Mouse (Mus musculus) midbrain, embryonic 16.5 days (tissue): ENCODE results near the gene Nfasc. TPM values are rescaled to one million over a fixed set of nuclear protein-coding genes. Genes with fewer than 3 reads are reported as not detected.
A peak's percentile ranks its signal among the peaks of the same experiment; 100 is the strongest.

Source experiments
- ATAC-seq: fragments of 200-750 bp; cut with Nextera tagmentation; 2 replicates; pipeline ENCODE4 v1.8.0; 2017; ENCODE audit warnings: moderate TSS enrichment
- H3K27ac ChIP-seq: fragments of 300-500 bp; sonication (generic); 2 replicates; pipeline ENCODE4 v1.5.1; 2014; ENCODE audit warnings: mild to moderate bottlenecking, low read length, mixed read lengths
- H3K27me3 ChIP-seq: fragments of 300-500 bp; sonication (generic); 2 replicates; pipeline ENCODE4 v1.6.1; 2014; ENCODE audit warnings: low read depth, low read length, mixed read lengths; ENCODE audit not compliant: control insufficient read depth, insufficient read depth
- H3K36me3 ChIP-seq: fragments of 300-500 bp; sonication (generic); 2 replicates; pipeline ENCODE4 v1.6.1; 2014; ENCODE audit warnings: mild to moderate bottlenecking, low read length, moderate library complexity, mixed read lengths; ENCODE audit not compliant: control insufficient read depth, insufficient read depth
- H3K4me1 ChIP-seq: fragments of 300-500 bp; sonication (generic); 2 replicates; pipeline ENCODE4 v1.6.1; 2014; ENCODE audit warnings: mild to moderate bottlenecking, low read length, mixed read lengths; ENCODE audit not compliant: control insufficient read depth, insufficient read depth
- H3K4me2 ChIP-seq: fragments of 300-500 bp; sonication (generic); 2 replicates; pipeline ENCODE4 v1.6.1; 2014; ENCODE audit warnings: mild to moderate bottlenecking, low read length, mixed read lengths
- H3K4me3 ChIP-seq: fragments of 300-500 bp; sonication (generic); 2 replicates; pipeline ENCODE4 v1.5.1; 2014; ENCODE audit warnings: low read depth, mild to moderate bottlenecking, low read length, moderate library complexity, mixed read lengths
- H3K9ac ChIP-seq: fragments of 300-500 bp; sonication (generic); 2 replicates; pipeline ENCODE4 v1.6.1; 2014; ENCODE audit warnings: low read depth, low read length, mixed read lengths
- H3K9me3 ChIP-seq: fragments of 300-500 bp; sonication (generic); replicated peaks from 2 replicates; pipeline ENCODE4 v1.6.1; 2014; ENCODE audit warnings: mild to moderate bottlenecking, low read length, mixed read lengths; ENCODE audit not compliant: control insufficient read depth, poor library complexity, severe bottlenecking
- WGBS: fragments of 180-500 bp; shearing (Covaris S2); extraction: QIAGEN DNeasy Blood & Tissue Kit; methylation state at CpG from one replicate; pipeline ENCODE4 v1.1.7; 2014; 5-methylcytosine and 5-hydroxymethylcytosine counted together
- polyA plus RNA-seq: library from polyadenylated mRNA; unstranded; fragments of >200 nt; fragmentation: Nextera tagmentation; extraction: Ambion mirVana; gene quantifications from 2 replicates; pipeline ENCODE4 v1.2.1, GENCODE M21; 2015

The Nfasc gene
- polyA plus RNA-seq, 1 experiment from 2014 or later = 42.7 TPM

DNA sequence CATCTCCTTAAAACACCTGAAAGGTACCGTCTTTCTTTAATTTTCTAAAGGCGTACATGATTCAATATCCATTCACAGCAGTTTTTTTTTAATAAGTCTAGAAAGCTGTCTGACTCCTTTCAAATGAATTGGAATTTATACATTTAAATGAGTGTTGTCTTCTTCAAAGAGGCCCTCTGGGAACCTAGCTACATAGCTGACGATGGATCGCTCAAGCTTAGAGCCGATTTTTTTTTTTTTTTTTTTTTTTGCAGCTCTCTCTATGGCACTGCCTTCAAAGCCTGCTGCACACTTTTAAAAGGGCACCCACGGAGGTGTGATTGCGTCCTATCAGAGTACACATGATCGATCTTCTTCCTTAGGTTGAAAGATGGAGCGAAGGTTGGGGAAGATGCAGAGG is 26.6 kb downstream of the Nfasc start:
- Histone ChIP-seq H3K4me3 (no peak overlapping the region), H3K27me3 (no peaks in the 10 kb centered on the region), H3K36me3 (no peaks in the 10 kb centered on the region; the same call in 1 of the 2 replicates), H3K4me2 (no peak overlapping the region), H3K9me3 (no peaks in the 10 kb centered on the region), H3K27ac (peak overlapping the region; percentile 53), H3K9ac (no peak overlapping the region), H3K4me1 (peaks cover 50% of the 10 kb centered on the region)
- ATAC-seq = no peak
- WGBS = 43% methylated on average over 9 of the region's 9 CpGs

DNA sequence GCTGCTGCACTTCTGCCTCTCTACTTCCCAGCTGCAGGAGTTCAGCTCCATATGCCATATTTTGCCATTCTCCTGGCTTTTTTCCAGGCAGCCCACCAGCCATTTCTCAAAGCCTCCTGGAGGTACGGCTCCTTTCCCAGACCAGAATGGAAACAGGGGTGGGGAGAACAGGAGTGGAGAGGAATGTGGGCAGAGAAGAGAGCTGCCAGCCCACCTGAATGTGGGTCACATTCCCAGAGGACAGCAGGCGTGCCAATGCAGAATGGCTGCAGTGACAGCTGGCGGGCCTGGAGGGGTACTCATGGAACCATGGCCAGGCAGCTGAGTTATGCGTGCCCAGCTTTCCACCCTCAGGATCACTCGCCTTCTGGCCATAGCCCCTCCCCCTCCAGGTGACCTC is 32.2 kb downstream of the Nfasc start:
- 49% methylated on average over 5 of the region's 5 CpGs for WGBS
- no peaks in the 10 kb centered on the region for H3K27me3 ChIP-seq

DNA sequence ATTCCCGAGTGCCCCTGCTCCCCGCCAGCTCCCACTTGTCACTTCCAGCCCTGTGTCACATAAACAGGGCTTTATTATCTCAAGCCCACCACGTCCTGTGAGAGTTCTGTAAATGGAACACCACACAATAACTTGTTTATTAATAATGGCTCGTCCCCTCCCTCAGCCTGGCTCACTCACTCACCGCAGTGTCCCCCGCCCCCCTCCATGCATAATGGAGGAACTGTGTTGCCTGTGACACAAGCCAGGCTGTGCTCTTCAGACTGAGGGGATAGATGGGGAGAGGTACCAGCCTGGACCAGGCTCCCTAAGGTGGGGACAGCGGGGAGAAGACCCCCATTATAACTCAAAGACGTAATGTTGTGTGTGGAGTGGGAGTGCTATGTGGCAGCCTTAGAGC is 34.3 kb downstream of the Nfasc start:
- H3K4me1 ChIP-seq = peaks cover 28% of the 10 kb centered on the region
- 48% methylated on average over 8 of the region's 8 CpGs for WGBS
- no peaks in the 10 kb centered on the region for H3K9me3 ChIP-seq
- H3K4me2 ChIP-seq = no peak overlapping the region
- H3K9ac ChIP-seq = no peak overlapping the region
- H3K27ac ChIP-seq = no peak overlapping the region
- H3K27me3 ChIP-seq = no peaks in the 10 kb centered on the region
- ATAC-seq = no peak
- H3K4me3 ChIP-seq = no peak overlapping the region
- H3K36me3 ChIP-seq = no peaks in the 10 kb centered on the region

More for the DNA sequence above, 32.2 kb downstream of the Nfasc start:
- no peaks in the 10 kb centered on the region; the same call in 1 of the 2 replicates for H3K36me3 ChIP-seq
- peak overlapping the region; percentile 18 for H3K27ac ChIP-seq
- no peak overlapping the region for H3K9ac ChIP-seq
- no peaks in the 10 kb centered on the region for H3K9me3 ChIP-seq
- H3K4me3 ChIP-seq = no peak overlapping the region
- peaks cover 19% of the 10 kb centered on the region for H3K4me1 ChIP-seq
- ATAC-seq = no peak
- H3K4me2 ChIP-seq = no peak overlapping the region

DNA sequence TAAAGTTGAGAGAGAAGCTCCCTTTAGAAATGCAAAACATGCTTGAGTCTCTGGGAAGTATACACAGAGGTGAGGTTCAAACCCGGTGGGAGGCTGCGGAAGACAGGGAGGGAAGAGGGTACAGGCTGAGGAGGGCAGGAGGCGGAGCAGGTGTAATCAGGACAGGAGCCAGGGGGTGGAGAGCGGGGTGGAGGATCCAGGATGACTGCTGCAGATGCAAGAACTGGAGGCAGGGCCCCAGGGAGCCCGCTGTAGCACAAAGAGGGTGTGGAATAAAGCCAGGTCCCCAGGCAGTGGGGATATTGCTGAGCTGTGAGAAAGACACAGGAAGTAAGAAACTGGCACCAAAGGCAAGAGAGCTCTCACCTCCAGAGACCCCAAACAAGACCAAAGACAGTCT is 38.1 kb downstream of the Nfasc start:
- no peaks in the 10 kb centered on the region for H3K36me3 ChIP-seq
- 41% methylated on average over 5 of the region's 5 CpGs for WGBS
- no peak overlapping the region for H3K27ac ChIP-seq
- peaks cover 19% of the 10 kb centered on the region for H3K4me1 ChIP-seq
- ATAC-seq = 0 out of 2 replicates have a peak, but pooled peaks have one; percentile 10
- H3K27me3 ChIP-seq = no peaks in the 10 kb centered on the region
- H3K4me3 ChIP-seq = no peak overlapping the region
- no peaks in the 10 kb centered on the region for H3K9me3 ChIP-seq
- H3K9ac ChIP-seq = 0 out of 2 replicates have a peak overlapping the region, but pooled peaks have one; percentile 22
- H3K4me2 ChIP-seq = no peak overlapping the region

DNA sequence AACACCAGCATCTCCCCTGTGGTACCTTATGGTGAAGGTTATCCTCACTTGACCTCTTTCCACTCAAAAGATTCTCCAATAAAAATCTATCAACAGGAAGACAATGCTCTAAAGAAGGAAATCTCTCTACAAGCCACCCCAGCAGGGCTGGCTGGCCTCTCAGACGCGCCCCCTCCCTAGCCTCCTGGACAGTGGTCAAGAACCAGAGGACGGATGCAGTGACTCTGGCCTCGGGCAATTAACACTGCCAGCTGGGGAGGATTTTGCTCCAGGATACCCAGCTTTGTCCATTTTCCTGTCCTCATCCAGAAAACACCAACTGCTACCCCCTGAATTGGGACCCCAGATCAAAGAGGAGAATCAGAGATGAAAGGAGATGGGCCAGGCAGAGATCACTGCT is 44.7 kb downstream of the Nfasc start:
- ATAC-seq = no peak
- 48% methylated on average over 4 of the region's 4 CpGs for WGBS
- no peaks in the 10 kb centered on the region for H3K36me3 ChIP-seq
- peak overlapping the region; percentile 65 for H3K27ac ChIP-seq
- no peak overlapping the region for H3K4me3 ChIP-seq
- H3K4me2 ChIP-seq = no peak overlapping the region
- H3K27me3 ChIP-seq = no peaks in the 10 kb centered on the region
- peaks cover 25% of the 10 kb centered on the region for H3K4me1 ChIP-seq
- H3K9ac ChIP-seq = no peak overlapping the region
- no peaks in the 10 kb centered on the region for H3K9me3 ChIP-seq

DNA sequence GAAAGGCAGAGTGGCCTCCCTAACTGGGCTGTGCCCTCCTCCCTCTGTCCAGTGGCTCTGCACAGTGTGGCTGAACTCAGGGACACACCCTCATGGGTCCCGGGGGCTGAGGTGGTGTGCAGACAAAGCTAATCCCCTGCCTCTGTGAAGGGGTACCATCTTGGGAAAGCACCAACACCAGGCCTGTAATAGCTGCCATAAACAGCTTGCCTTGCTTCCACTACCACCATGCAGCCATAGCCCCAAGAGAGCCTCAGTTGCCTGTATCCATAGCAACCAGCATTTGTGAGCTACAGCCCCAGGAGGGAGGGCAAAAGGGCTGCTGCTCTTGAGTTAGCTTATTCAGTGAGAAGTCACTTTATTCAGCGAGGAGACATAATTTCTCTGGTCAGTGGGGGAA is 45.4 kb downstream of the Nfasc start:
- no peaks in the 10 kb centered on the region for H3K36me3 ChIP-seq
- H3K4me2 ChIP-seq = no peak overlapping the region
- no peak overlapping the region for H3K9ac ChIP-seq
- no peaks in the 10 kb centered on the region for H3K27me3 ChIP-seq
- H3K4me3 ChIP-seq = no peak overlapping the region
- peak; percentile 83 for ATAC-seq
- no peaks in the 10 kb centered on the region for H3K9me3 ChIP-seq
- WGBS = 3% methylated on average over 2 of the region's 2 CpGs
- H3K4me1 ChIP-seq = peaks cover 25% of the 10 kb centered on the region
- H3K27ac ChIP-seq = peak overlapping the region; percentile 65

DNA sequence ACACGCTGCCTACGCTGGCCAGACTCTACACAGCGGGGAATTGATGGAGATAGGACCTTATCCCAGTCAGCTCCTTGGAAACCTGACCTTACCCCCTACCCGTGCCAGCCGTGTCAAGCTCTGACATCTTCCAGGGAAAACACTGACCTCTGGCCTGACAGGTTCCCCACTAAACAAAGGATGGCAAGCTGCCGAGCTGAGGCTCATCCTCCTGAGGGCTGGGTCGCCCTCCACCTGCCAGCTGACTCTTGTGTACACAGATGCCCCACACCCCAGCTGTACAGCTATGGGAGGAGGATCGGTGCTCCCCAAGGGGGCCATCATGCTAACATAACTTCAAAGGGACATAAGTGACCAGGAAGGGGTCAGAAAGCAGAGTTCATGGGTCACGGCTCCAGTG is 47.6 kb downstream of the Nfasc start:
- Histone ChIP-seq H3K36me3 (no peaks in the 10 kb centered on the region), H3K4me2 (no peak overlapping the region), H3K27me3 (no peaks in the 10 kb centered on the region), H3K9me3 (no peaks in the 10 kb centered on the region), H3K27ac (no peak overlapping the region), H3K4me3 (no peak overlapping the region), H3K4me1 (peaks cover 39% of the 10 kb centered on the region), H3K9ac (no peak overlapping the region)
- WGBS = 21% methylated on average over 9 of the region's 9 CpGs
- no peak for ATAC-seq

DNA sequence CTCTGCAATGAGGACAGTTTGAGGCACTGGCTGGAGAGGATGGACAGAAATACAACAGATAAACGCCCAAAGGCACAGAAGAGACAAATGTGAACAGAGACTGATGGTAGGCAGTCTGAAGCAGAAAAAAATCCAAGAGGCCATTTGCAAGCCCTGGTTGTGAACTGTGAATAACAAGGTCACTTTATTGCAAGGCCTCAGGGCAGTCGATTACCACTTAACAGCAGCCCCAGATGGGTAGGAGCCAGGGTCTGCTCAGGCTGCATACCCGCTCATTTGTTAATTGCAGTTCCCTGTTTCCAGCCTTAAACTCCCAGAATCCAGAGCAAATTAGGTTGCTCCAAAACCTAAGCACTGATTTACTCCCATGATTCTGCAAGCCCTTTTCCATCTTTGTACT is 52.4 kb downstream of the Nfasc start:
- H3K9ac ChIP-seq = no peak overlapping the region
- H3K4me3 ChIP-seq = no peak overlapping the region
- no peaks in the 10 kb centered on the region for H3K27me3 ChIP-seq
- ATAC-seq = no peak
- peaks cover 24% of the 10 kb centered on the region for H3K4me1 ChIP-seq
- 62% methylated on average over 3 of the region's 3 CpGs for WGBS
- no peaks in the 10 kb centered on the region for H3K36me3 ChIP-seq
- H3K4me2 ChIP-seq = no peak overlapping the region
- H3K27ac ChIP-seq = peak overlapping the region; percentile 53; the same call in 1 of the 2 replicates
- no peaks in the 10 kb centered on the region for H3K9me3 ChIP-seq

DNA sequence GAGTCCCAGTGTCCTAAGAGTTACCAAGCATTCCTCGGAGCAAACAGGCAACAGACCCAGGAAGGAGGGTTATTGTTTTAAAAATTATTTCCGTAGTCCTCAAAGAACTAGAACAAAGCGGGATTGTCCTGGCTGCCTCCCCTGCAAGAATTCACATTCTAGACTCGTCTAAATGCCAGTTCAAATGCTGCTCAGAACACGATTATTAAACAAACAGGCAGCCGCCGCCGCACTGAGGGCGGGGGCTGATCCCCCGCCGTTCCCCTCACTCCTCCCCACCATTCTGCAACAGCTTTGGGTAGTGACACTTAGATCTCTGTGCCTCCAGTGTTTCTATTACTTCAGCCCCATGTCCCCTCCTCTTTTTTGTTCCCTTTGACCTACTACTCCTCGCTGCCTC is 62.7 kb downstream of the Nfasc start:
- no peak for ATAC-seq
- Histone ChIP-seq H3K27me3 (no peaks in the 10 kb centered on the region), H3K27ac (0 out of 2 replicates have a peak overlapping the region, but pooled peaks have one; percentile 8), H3K36me3 (no peaks in the 10 kb centered on the region), H3K9me3 (no peaks in the 10 kb centered on the region), H3K4me1 (peaks cover 4% of the 10 kb centered on the region; the same call in 1 of the 2 replicates), H3K4me2 (no peak overlapping the region), H3K4me3 (no peak overlapping the region), H3K9ac (no peak overlapping the region)
- 49% methylated on average over 12 of the region's 12 CpGs for WGBS
